Mouse (Mus musculus): ENCODE measurements around the gene Kcnk4. TPM values are rescaled to one million over a fixed set of nuclear protein-coding genes. Genes with fewer than 3 reads are reported as not detected.

The Kcnk4 gene
- polyA plus RNA-seq, 1 experiment from 2014 or later = 0.77 TPM

DNA sequence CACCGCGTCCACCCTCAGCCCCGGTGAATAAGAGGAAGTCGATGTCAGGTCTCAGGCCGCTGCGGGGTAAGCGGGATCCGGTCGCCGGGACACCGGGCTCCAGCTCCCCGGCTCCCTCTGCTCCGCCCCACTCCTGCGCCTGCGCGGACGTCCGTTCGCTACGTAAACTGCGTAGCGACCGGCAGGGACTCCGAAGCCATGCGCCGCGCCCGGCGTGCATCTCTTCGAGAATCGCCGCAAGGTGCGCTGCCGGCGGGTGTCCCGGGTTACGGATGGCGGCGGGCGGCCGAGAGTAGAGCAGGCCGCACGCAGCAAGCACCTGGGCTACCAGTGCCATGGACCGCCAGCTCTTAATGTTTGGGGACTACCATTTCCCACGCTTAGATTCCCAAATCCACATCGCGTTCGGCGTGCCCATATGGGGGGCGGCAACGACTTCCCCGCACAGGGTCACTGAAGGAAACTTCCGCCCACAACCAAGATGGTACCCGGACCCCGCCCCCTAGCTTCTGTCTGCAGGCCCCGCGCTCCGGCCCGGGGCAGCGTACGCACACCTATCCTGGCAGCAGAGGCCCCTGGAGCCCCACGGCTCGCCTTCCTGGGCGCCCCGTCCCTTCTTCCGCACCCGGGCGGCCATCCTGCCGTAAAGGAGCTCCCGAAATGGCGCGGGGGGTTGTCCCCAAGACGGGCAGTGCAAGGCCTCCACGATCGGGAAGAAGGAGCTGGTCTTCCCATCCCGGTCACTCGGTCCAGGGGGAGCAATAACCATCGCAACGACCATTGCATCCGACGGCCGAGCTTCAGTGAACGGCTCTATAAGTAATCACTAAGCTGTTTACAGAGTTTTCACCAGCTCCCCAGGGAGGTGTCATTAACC, 7.3 kb upstream of the Kcnk4 start, which contains the start of gene Bad:
Gene Bad (plus strand): TSS at position 490 of the 877 bp plus-strand sequence.
- Histone ChIP-seq H3K9me3 (replicated peaks; ENCODE audit: control insufficient read depth, low read length) (no peaks in the 10 kb centered on the region), H3K4me3 (ENCODE audit: low read depth, low read length) (peak within 1 kb of the TSS; percentile 77), H3K9ac (ENCODE audit: low read length) (peak within 1 kb of the TSS; percentile 86), H3K4me2 (ENCODE audit: low read length) (peak within 1 kb of the TSS; percentile 97), H3K4me1 (ENCODE audit: control insufficient read depth, insufficient read depth, low read length) (peaks cover 25% of the 10 kb centered on the region), H3K36me3 (ENCODE audit: control insufficient read depth, insufficient read depth, low read length) (peaks cover 9% of the 10 kb centered on the region; the same call in 1 of the 2 replicates), H3K27me3 (replicated peaks; ENCODE audit: control insufficient read depth, insufficient read depth, low read length) (no peaks in the 10 kb centered on the region), H3K27ac (ENCODE audit: low read depth, low read length) (peak within 1 kb of the TSS; percentile 91)
- peak; percentile 95 for DNase-seq (ENCODE audit: low spot score)
- under 1% methylated on average over 83 of the region's 83 CpGs for WGBS
- peak; percentile 88 for ATAC-seq

DNA sequence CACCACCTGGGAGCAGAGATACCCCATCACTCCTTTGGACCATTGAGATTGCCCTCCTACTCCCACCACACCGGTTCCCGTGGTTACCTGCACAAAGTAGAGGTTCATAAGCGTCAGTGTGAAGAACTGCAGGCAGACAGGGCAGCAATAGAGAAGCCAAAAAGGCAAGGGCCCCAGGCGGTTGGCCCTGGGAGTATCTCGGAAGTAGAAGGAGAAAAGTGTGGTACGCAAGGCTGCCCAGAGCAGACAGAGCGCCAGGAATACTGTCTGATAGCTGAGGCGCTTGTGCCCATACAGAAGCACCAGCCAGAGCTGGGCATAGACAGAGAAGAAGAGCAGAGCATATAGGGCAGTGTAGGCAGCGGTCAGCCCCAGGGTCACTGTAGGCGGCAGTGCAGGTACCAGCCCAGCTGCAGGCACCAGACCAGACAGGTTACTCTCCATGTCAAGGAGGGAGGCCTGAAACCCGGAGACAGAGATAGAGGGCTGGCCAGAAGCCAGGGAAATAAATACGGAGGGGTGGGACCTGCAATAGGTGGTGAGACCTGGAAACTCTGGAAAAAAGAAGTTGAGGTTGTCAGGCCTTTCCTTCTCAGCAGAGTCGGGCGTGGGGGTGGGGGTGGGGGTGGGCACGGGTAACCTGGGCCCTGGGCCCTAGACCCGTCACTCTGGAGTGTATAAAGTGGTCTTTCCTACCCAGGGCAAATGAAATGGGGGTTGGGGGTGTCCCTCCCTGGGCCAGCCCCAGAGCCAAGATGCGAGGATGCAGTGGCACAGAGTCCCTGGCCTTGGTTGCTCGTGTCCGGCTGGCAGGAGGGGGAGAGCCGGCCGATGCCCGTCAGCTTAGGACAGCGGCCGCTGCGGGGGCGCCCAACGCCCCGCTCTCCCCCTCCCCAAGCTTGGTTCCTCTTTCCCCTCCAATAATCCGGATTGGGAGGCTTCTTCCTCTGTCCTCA, 6.4 kb upstream of the Kcnk4 start:
- Histone ChIP-seq H3K27me3 (replicated peaks; ENCODE audit: control insufficient read depth, insufficient read depth, low read length) (peaks cover 8% of the 10 kb centered on the region), H3K4me1 (ENCODE audit: control insufficient read depth, insufficient read depth, low read length) (peaks cover 25% of the 10 kb centered on the region), H3K9me3 (replicated peaks; ENCODE audit: control insufficient read depth, low read length) (no peaks in the 10 kb centered on the region), H3K9ac (ENCODE audit: low read length) (peak overlapping the region; percentile 86), H3K27ac (ENCODE audit: low read depth, low read length) (no peak overlapping the region), H3K4me2 (ENCODE audit: low read length) (peak overlapping the region; percentile 97), H3K36me3 (ENCODE audit: control insufficient read depth, insufficient read depth, low read length) (0 out of 2 replicates have a peak, but pooled peaks cover 3% of the 10 kb centered on the region), H3K4me3 (ENCODE audit: low read depth, low read length) (peak overlapping the region; percentile 77)
- 22% methylated on average over 29 of the region's 29 CpGs for WGBS
- ATAC-seq (peak; percentile 27), DNase-seq (ENCODE audit: low spot score) (no peak)

DNA sequence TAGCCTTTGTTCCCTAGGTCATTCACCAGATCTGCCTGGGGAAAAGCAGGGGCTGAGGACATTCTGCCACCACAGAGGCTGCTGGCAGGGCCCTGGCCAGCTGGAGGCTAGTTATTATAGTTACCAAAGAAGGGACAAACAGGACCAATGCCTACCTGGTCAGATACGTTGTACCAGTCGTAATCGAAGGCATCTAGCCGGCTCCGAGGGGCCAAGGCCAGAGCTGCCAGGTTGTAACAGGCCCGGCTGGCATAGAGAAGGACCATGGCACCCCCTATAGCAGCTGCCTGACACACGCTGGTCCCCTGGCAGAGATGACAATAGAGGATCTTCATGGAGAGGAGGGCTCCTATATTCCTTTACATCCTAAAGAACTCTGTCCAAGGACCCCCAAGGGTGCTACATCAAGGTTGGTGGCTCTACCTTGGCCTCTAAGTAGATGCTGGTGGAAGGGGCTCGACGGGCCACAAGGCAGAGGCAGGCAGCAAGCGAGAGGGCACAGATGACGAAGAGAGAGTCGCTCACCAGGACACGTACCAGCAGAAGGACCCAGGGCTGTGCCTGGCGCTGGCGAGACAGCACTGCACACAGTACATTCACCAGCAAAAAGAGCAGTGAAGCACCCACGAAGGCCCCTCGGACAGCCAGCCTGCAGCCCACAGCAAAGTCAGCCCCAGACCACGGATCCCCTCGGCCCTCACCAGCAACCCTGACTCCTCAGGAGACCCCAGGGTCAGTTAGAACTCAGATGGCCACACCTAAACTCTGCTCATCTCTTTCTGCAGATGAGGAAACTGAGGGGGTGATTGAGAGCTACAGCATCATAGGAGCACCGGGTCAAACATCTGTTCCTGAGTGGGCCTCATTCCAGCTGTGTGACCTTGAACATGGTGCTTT, 5.0 kb upstream of the Kcnk4 start:
- H3K4me1 ChIP-seq (ENCODE audit: control insufficient read depth, insufficient read depth, low read length) = peaks cover 25% of the 10 kb centered on the region
- H3K4me2 ChIP-seq (ENCODE audit: low read length) = peak overlapping the region; percentile 97; the same call in 1 of the 2 replicates
- peaks cover 19% of the 10 kb centered on the region for H3K27me3 ChIP-seq (replicated peaks; ENCODE audit: control insufficient read depth, insufficient read depth, low read length)
- WGBS = 90% methylated on average over 20 of the region's 20 CpGs
- no peak for ATAC-seq
- H3K27ac ChIP-seq (ENCODE audit: low read depth, low read length) = no peak overlapping the region
- H3K36me3 ChIP-seq (ENCODE audit: control insufficient read depth, insufficient read depth, low read length) = no peaks in the 10 kb centered on the region
- no peak for DNase-seq (ENCODE audit: low spot score)
- H3K9me3 ChIP-seq (replicated peaks; ENCODE audit: control insufficient read depth, low read length) = no peaks in the 10 kb centered on the region
- H3K9ac ChIP-seq (ENCODE audit: low read length) = peak overlapping the region; percentile 1
- H3K4me3 ChIP-seq (ENCODE audit: low read depth, low read length) = 0 out of 2 replicates have a peak overlapping the region, but pooled peaks have one; percentile 77

DNA sequence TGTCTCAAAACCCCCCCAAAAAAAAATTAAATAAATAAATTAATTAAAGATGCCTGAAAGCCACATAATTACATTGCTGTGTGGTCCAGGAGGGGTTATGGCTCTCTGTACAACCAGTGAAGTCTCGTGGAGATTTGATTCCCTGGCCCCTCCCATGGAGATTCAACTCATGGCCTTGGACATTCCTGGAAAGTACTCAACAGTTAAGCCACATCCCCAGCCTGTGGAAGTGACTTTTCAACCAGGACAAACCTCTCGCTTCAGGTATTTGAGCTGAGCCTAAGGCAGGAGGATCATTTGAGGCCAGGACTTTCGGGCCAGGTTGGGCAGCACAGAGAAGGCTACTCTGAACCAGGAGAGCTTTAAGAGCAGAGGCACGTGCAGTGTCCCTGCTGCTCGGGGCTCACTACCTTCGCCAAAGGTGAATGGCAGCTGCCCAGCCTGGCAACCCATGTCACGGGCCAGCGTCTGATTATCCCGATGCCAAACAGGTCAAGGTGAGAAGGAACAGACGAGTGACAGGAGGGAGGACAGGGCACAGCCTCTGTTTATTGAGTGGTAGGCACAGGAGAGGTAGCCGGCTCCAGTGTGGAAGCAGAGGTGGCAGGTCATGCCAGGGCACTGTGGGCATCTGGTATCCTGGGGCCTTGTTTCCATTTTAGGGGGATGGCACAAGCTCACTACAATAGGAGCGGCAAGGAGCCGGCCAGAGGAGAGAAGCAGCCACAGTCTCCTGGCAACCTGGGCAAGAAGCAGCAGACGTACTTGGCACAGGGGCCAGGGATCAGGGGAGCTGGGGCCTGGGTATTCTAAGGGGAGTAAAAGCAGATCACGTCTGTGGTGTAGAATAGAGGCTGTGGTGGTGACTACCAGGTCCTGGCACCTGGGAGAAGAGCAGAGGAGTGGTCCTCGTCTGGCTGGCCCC, 3.5 kb upstream of the Kcnk4 start:
- no peaks in the 10 kb centered on the region for H3K36me3 ChIP-seq (ENCODE audit: control insufficient read depth, insufficient read depth, low read length)
- DNase-seq (ENCODE audit: low spot score) (no peak), ATAC-seq (no peak)
- H3K27ac ChIP-seq (ENCODE audit: low read depth, low read length) = no peak overlapping the region
- no peaks in the 10 kb centered on the region for H3K9me3 ChIP-seq (replicated peaks; ENCODE audit: control insufficient read depth, low read length)
- H3K4me3 ChIP-seq (ENCODE audit: low read depth, low read length) = no peak overlapping the region
- H3K9ac ChIP-seq (ENCODE audit: low read length) = no peak overlapping the region
- H3K4me2 ChIP-seq (ENCODE audit: low read length) = no peak overlapping the region
- WGBS = 77% methylated on average over 16 of the region's 16 CpGs
- H3K27me3 ChIP-seq (replicated peaks; ENCODE audit: control insufficient read depth, insufficient read depth, low read length) = peaks cover 35% of the 10 kb centered on the region
- peaks cover 25% of the 10 kb centered on the region for H3K4me1 ChIP-seq (ENCODE audit: control insufficient read depth, insufficient read depth, low read length)

DNA sequence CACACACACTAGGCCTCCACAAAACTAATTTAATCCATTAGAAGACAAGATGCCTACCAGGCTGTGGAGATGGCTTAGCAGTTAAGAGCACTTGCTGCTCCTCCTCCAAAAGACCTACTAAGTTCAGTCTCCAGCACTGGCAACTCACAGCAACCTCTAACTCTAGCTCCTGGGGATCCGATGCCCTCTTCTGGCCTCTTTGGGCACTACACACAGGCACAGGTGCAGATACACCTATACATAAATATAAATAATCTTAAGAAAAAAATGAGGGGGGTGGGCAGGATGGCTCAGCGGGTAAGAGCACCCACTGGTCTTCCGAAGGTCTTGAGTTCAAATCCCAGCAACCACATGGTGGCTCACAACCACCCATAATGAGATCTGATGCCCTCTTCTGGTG, 2.0 kb upstream of the Kcnk4 start:
- H3K36me3 ChIP-seq (ENCODE audit: control insufficient read depth, insufficient read depth, low read length) = no peaks in the 10 kb centered on the region
- no peak overlapping the region for H3K4me3 ChIP-seq (ENCODE audit: low read depth, low read length)
- no peak overlapping the region for H3K9ac ChIP-seq (ENCODE audit: low read length)
- H3K9me3 ChIP-seq (replicated peaks; ENCODE audit: control insufficient read depth, low read length) = no peaks in the 10 kb centered on the region
- DNase-seq (ENCODE audit: low spot score) (no peak), ATAC-seq (no peak)
- peaks cover 49% of the 10 kb centered on the region for H3K27me3 ChIP-seq (replicated peaks; ENCODE audit: control insufficient read depth, insufficient read depth, low read length)
- WGBS = 28% methylated on average over 3 of the region's 3 CpGs
- no peak overlapping the region for H3K27ac ChIP-seq (ENCODE audit: low read depth, low read length)
- peaks cover 21% of the 10 kb centered on the region for H3K4me1 ChIP-seq (ENCODE audit: control insufficient read depth, insufficient read depth, low read length)
- no peak overlapping the region for H3K4me2 ChIP-seq (ENCODE audit: low read length)

DNA sequence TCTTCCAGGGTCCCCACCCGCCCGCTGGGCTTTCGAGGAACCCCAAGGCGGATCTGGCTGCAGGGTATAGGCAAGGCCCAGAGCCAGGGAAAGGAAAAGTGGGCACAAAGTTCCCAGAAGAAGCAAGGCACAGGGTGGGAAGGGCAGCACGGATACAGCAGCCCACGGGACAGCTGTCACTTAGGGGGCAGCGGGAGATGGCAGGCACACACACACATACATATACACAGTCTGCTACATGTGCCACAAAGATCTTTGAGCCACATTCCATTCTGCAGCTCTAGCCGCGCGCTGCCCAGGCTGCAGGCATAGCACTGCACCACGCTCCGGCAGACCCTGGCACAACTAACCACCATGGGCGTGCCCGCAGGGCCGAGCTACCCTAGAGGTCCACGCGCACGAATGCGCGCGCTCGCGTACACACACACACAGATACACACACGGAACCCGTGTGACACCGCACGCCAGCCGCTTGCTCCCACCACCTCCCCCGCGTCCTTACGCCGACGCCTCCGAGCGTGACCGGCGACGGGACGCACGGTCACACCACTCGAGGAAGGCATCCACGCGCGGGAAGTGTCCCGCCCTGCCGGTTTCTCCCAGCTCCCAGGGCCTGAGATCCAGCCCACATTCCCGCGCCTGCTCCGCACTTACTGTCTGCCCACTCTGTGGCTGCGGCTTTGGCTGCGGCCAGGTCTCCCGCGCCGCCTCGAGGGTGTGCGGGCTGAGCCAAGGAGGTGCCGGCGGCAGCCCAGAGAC, 700 bp downstream of the Kcnk4 start:
- ATAC-seq (peak; percentile 62), DNase-seq (ENCODE audit: low spot score) (no peak)
- Histone ChIP-seq H3K4me2 (ENCODE audit: low read length) (peak overlapping the region; percentile 59), H3K36me3 (ENCODE audit: control insufficient read depth, insufficient read depth, low read length) (no peaks in the 10 kb centered on the region), H3K4me1 (ENCODE audit: control insufficient read depth, insufficient read depth, low read length) (peaks cover 5% of the 10 kb centered on the region; the same call in 1 of the 2 replicates), H3K9me3 (replicated peaks; ENCODE audit: control insufficient read depth, low read length) (no peaks in the 10 kb centered on the region), H3K27ac (ENCODE audit: low read depth, low read length) (no peak overlapping the region), H3K9ac (ENCODE audit: low read length) (peak overlapping the region; percentile 56), H3K27me3 (replicated peaks; ENCODE audit: control insufficient read depth, insufficient read depth, low read length) (peaks cover 64% of the 10 kb centered on the region), H3K4me3 (ENCODE audit: low read depth, low read length) (peak overlapping the region; percentile 33)
- 5% methylated on average over 55 of the region's 58 CpGs for WGBS

DNA sequence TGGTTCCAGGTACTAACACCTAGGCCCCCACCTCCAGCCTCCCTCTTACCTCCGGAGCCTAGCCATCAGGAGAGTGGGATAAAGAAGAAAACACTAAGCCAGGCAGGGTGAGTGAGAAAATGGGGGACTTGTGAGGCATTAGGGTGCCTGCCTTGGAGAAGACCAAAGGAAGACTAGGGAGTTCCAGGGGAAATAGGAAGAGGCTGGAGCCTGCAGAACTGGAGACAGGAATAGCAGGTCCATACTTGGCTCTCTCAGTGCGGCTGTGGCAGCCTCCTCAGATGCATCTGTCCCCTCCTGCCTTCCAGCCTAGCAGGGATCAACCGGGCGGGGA, 1.2 kb downstream of the Kcnk4 start:
- WGBS = 17% methylated on average over 4 of the region's 4 CpGs
- peaks cover 3% of the 10 kb centered on the region; the same call in 1 of the 2 replicates for H3K4me1 ChIP-seq (ENCODE audit: control insufficient read depth, insufficient read depth, low read length)
- H3K36me3 ChIP-seq (ENCODE audit: control insufficient read depth, insufficient read depth, low read length) = no peaks in the 10 kb centered on the region
- no peak overlapping the region for H3K27ac ChIP-seq (ENCODE audit: low read depth, low read length)
- peak overlapping the region; percentile 56; the same call in 1 of the 2 replicates for H3K9ac ChIP-seq (ENCODE audit: low read length)
- ATAC-seq = no peak
- H3K4me3 ChIP-seq (ENCODE audit: low read depth, low read length) = no peak overlapping the region
- H3K9me3 ChIP-seq (replicated peaks; ENCODE audit: control insufficient read depth, low read length) = no peaks in the 10 kb centered on the region
- H3K27me3 ChIP-seq (replicated peaks; ENCODE audit: control insufficient read depth, insufficient read depth, low read length) = peaks cover 68% of the 10 kb centered on the region
- no peak for DNase-seq (ENCODE audit: low spot score)
- H3K4me2 ChIP-seq (ENCODE audit: low read length) = no peak overlapping the region

All from forebrain, embryonic 14.5 days (tissue).